Mouse (Mus musculus): Measurements from ENCODE around the gene Asap2.

- no peak for TF ChIP-seq CTCF (IDR thresholded peaks at IDR 0.05; ENCODE audit: control insufficient read depth, insufficient read depth, low read length)
- no peak for TF ChIP-seq POLR2A (IDR thresholded peaks at IDR 0.05; ENCODE audit: borderline replicate concordance, control insufficient read depth, low read depth, low read length)
Measured at GRCm38 (mm10) chr12:21180091-21180490, 189.8 kb downstream of the Asap2 start.

Data from bone marrow, adult 2 months (tissue).